Mouse (Mus musculus) kidney, adult 11 months (tissue): Measurements from ENCODE around the gene Obox6.

Source experiments
- DNase-seq: peaks from one replicate; pipeline ENCODE4 v3.0.0; 2022

Obox6 gene

GRCm38 (mm10) chr7:15839578-15839977, at the start of gene Obox6:
Gene Obox6, minus strand, starts transcription at chr7:15839678.
- DNase-seq = no peak

- DNase-seq = no peak
Observed at GRCm38 (mm10) chr7:15884127-15884526, 44.6 kb upstream of the Obox6 start.

GRCm38 (mm10) chr7:15882317-15882716, 42.8 kb upstream of the Obox6 start, which contains the start of gene Crxos:
Gene Crxos, plus strand, starts transcription at chr7:15882617.
- DNase-seq = no peak

GRCm38 (mm10) chr7:15881831-15882230, 42.4 kb upstream of the Obox6 start:
- DNase-seq = no peak

GRCm38 (mm10) chr7:15881388-15881787, 41.9 kb upstream of the Obox6 start:
- no peak for DNase-seq

- no peak for DNase-seq
Observed at GRCm38 (mm10) chr7:15879756-15880155, 40.3 kb upstream of the Obox6 start, which contains the start of gene Crx. Gene Crx, minus strand, starts transcription at chr7:15879968.

GRCm38 (mm10) chr7:15864104-15864503, 24.6 kb upstream of the Obox6 start:
- DNase-seq = no peak

- no peak for DNase-seq
Observed at GRCm38 (mm10) chr7:15859657-15860056, 20.2 kb upstream of the Obox6 start.
